Mouse (Mus musculus) brain, embryonic 14.5 days (tissue): Measurements from ENCODE around the gene Atf7.

Source experiments
- CTCF ChIP-seq: fragments of 200-500 bp; IDR thresholded peaks from 2 replicates; pipeline ENCODE4 v1.5.1; 2012; ENCODE audit warnings: inconsistent platforms, mild to moderate bottlenecking, moderate library complexity, borderline replicate concordance; ENCODE audit not compliant: insufficient read depth, insufficient read length; ENCODE audit errors: extremely low read depth
- POLR2A ChIP-seq: fragments of 200-500 bp; IDR thresholded peaks from 2 replicates; pipeline ENCODE4 v1.6.1; 2012; ENCODE audit warnings: mild to moderate bottlenecking, inconsistent platforms, borderline replicate concordance; ENCODE audit not compliant: poor library complexity, insufficient read depth, insufficient read length, severe bottlenecking; ENCODE audit errors: extremely low read depth

- TF ChIP-seq POLR2A, result no peak
- no peak for TF ChIP-seq CTCF
Observed at GRCm38 (mm10) chr15:102512010-102512409, 113.3 kb downstream of the Atf7 start.
